8 mouse cellular contexts compared by ENCODE assay signal in genomic region chr16:33714271-33714670, GRCm38 (mm10). TPM values are rescaled to one million over a fixed set of nuclear protein-coding genes. Genes with fewer than 3 reads are reported as not detected.
A peak's percentile ranks its signal among the peaks of the same experiment; 100 is the strongest.
DNase-seq lines count a peak whose midpoint lies in the region; ATAC-seq lines count a peak whose summit lies in the region.

No protein-coding gene starts in this region.

- no peaks in the 10 kb centered on the region for H3K9me3 ChIP-seq in forebrain, embryonic 13.5 days (replicated peaks)
- no peaks in the 10 kb centered on the region for H3K9me3 ChIP-seq in hindbrain, embryonic 15.5 days
- H3K9me3 ChIP-seq in liver, embryonic 12.5 days (replicated peaks) = no peaks in the 10 kb centered on the region

- 23% methylated on average over 13 of the region's 13 CpGs for WGBS in forebrain, embryonic 13.5 days
- WGBS in hindbrain, embryonic 15.5 days = 13% methylated on average over 13 of the region's 13 CpGs
- WGBS in liver, embryonic 12.5 days (ENCODE audit: insufficient replicate concordance) = 4% methylated on average over 13 of the region's 13 CpGs

- no peak overlapping the region for H3K27ac ChIP-seq in forebrain, embryonic 13.5 days
- no peak overlapping the region for H3K27ac ChIP-seq in hindbrain, embryonic 15.5 days (replicated peaks)
- peak overlapping the region; percentile 3; the same call in 1 of the 2 replicates for H3K27ac ChIP-seq in liver, embryonic 12.5 days

- H3K4me1 ChIP-seq in forebrain, embryonic 13.5 days = peaks cover 20% of the 10 kb centered on the region
- 0 out of 2 replicates have a peak, but pooled peaks cover 4% of the 10 kb centered on the region for H3K4me1 ChIP-seq in hindbrain, embryonic 15.5 days (replicated peaks)
- peaks cover 27% of the 10 kb centered on the region for H3K4me1 ChIP-seq in liver, embryonic 12.5 days

- no peak overlapping the region for H3K9ac ChIP-seq in forebrain, embryonic 13.5 days
- H3K9ac ChIP-seq in hindbrain, embryonic 15.5 days = no peak overlapping the region
- no peak overlapping the region for H3K9ac ChIP-seq in liver, embryonic 12.5 days

- H3K4me3 ChIP-seq in forebrain, embryonic 13.5 days = no peak overlapping the region
- peak overlapping the region; percentile 24 for H3K4me3 ChIP-seq in hindbrain, embryonic 15.5 days
- H3K4me3 ChIP-seq in liver, embryonic 12.5 days = peak overlapping the region; percentile 24

- DNase-seq in CD8-positive naive resting alpha-beta T cell, adult 2 months (ENCODE audit: low read depth in 2 of 2, low spot score in 2 of 2) = peak; percentile 67 to 76
- DNase-seq in adrenal gland, adult 2 months = peak; percentile 71
- peak; percentile 93 for DNase-seq in naive thymus-derived CD4-positive, alpha-beta T cell, adult 2 months (ENCODE audit: low read depth)
- peak; percentile 77 to 89 for DNase-seq in thymus, adult 18-20 months
- DNase-seq in frontal cortex, postnatal 36 days (ENCODE audit: low spot score in 2 of 2) = no peak

- H3K27me3 ChIP-seq in forebrain, embryonic 13.5 days = no peaks in the 10 kb centered on the region
- no peaks in the 10 kb centered on the region for H3K27me3 ChIP-seq in hindbrain, embryonic 15.5 days
- no peaks in the 10 kb centered on the region for H3K27me3 ChIP-seq in liver, embryonic 12.5 days (replicated peaks)

- no peak for ATAC-seq in forebrain, embryonic 13.5 days
- ATAC-seq in hindbrain, embryonic 15.5 days (ENCODE audit: low FRiP score, low read depth) = peak; percentile 54; the same call in 1 of the 2 replicates
- peak; percentile 86 for ATAC-seq in liver, embryonic 12.5 days

- H3K4me2 ChIP-seq in forebrain, embryonic 13.5 days = peak overlapping the region; percentile 12; the same call in 1 of the 2 replicates
- peak overlapping the region; percentile 50 for H3K4me2 ChIP-seq in hindbrain, embryonic 15.5 days
- H3K4me2 ChIP-seq in liver, embryonic 12.5 days = peak overlapping the region; percentile 60

- H3K36me3 ChIP-seq in forebrain, embryonic 13.5 days (ENCODE audit: poor library complexity, severe bottlenecking) = peaks cover 51% of the 10 kb centered on the region
- H3K36me3 ChIP-seq in hindbrain, embryonic 15.5 days = no peaks in the 10 kb centered on the region
- peaks cover 22% of the 10 kb centered on the region for H3K36me3 ChIP-seq in liver, embryonic 12.5 days

RNA-seq across cellular contexts. Expression of gene Heg1, which starts 30.1 kb away (rescaled TPM):
- 10 to 100 TPM; 51.5 to 80.5 TPM for total RNA-seq in adrenal gland, adult 2 months (2021)
- polyA plus RNA-seq in adrenal gland, adult 2 months (2012; rRNA removed) = 25.3 and 32.6 TPM in 2 replicates
- polyA plus RNA-seq in forebrain, embryonic 13.5 days (2015; fragmentation: Nextera tagmentation; extraction: Ambion mirVana) = 21.3 and 22.3 TPM in 2 replicates
- polyA plus RNA-seq in hindbrain, embryonic 15.5 days (2015; fragmentation: Nextera tagmentation; extraction: Ambion mirVana) = 11.5 and 11.7 TPM in 2 replicates
- 8.5 and 8.9 TPM in 2 replicates for polyA plus RNA-seq in liver, embryonic 12.5 days (2016; fragmentation: Nextera tagmentation; extraction: Ambion mirVana)

Comparison
In these comparisons a context has a peak if more than half of its experiments do, and no peak if none do; other contexts are left out.
1. DNase-seq: peak in CD8-positive naive resting alpha-beta T cell, adult 2 months (2 of 2), adrenal gland, adult 2 months (single experiment), naive thymus-derived CD4-positive, alpha-beta T cell, adult 2 months (single experiment) and thymus, adult 18-20 months (2 of 2); none in frontal cortex, postnatal 36 days (0 of 2).
2. Peak in every context shown above with its lines, with median percentiles within 50 percentile points of each other: H3K4me2 ChIP-seq.